In genomic region chr3:40491742-40492141, GRCm38 (mm10) we compare ENCODE assay signal across 15 mouse cellular contexts. TPM values are rescaled to one million over a fixed set of nuclear protein-coding genes. Genes with fewer than 3 reads are reported as not detected.
DNase-seq lines count a peak whose midpoint lies in the region; ATAC-seq and TF ChIP-seq lines count a peak whose summit lies in the region.
"Had no signal": no experiment of that assay in that cellular context is flagged by ENCODE, and none has a peak within 500 bp of the region (broad histone marks: within the 10 kb centered on the region; RNA-seq: fewer than 3 reads in every experiment).

No protein-coding gene starts in this region.

- DNase-seq in kidney, adult 2 months = no peak
- DNase-seq in testis, postnatal 10 days (ENCODE audit: low spot score) = no peak
- DNase-seq in Patski (ENCODE audit: low read depth, low spot score) = no peak
- DNase-seq in testis, postnatal 14 days (ENCODE audit: low spot score) = peak; percentile 11
- DNase-seq in gastrocnemius, postnatal 10 days = no peak
- DNase-seq: adrenal gland, postnatal 14 days; cerebellum, adult 2 months; heart, adult 18-20 months; kidney, postnatal 10 days; liver, embryonic 13.5 days; right cerebral cortex, postnatal 14 days had no signal

- CTCF ChIA-PET in Patski (lab: Charles Lee) = no interaction called here

- no peaks in the 10 kb centered on the region for H3K27me3 ChIP-seq in kidney, adult 2 months (replicated peaks; ENCODE audit: control insufficient read depth, insufficient read depth, low read length)
- no peaks in the 10 kb centered on the region for H3K27me3 ChIP-seq in kidney, embryonic 15.5 days
- no peaks in the 10 kb centered on the region for H3K27me3 ChIP-seq in testis, adult 2 months (ENCODE audit: control insufficient read depth, insufficient read depth, low read length)
- no peaks in the 10 kb centered on the region for H3K27me3 ChIP-seq in Patski
- H3K27me3 ChIP-seq: hindbrain, embryonic 13.5 days; liver, embryonic 13.5 days; neural tube, embryonic 12.5 days had no signal

- in situ Hi-C loops in Patski (cut with MboI; ENCODE audit: low pct_unique_long_range_greater_than_20kb) = no loop called here

- TF ChIP-seq CTCF in kidney, adult 2 months (conservative IDR thresholded peaks at IDR 0.05; ENCODE audit: insufficient read depth, insufficient read length, low read depth, low read length) = 0 out of 2 replicates have a peak, but pooled peaks have one; percentile 17
- TF ChIP-seq CTCF in testis, adult 2 months (IDR thresholded peaks at IDR 0.05; ENCODE audit: control insufficient read depth, insufficient read depth, insufficient replicate concordance, low read depth, low read length) = peak; percentile 74
- peak; percentile 76 for TF ChIP-seq CTCF in Patski (IDR thresholded peaks at IDR 0.05)

- H3K4me2 ChIP-seq in kidney, embryonic 15.5 days = no peak overlapping the region
- H3K4me2 ChIP-seq: hindbrain, embryonic 13.5 days; liver, embryonic 13.5 days; neural tube, embryonic 12.5 days had no signal

- no peaks in the 10 kb centered on the region for H3K9me3 ChIP-seq in kidney, embryonic 15.5 days (replicated peaks)
- H3K9me3 ChIP-seq: liver, embryonic 13.5 days; neural tube, embryonic 12.5 days had no signal

- H3K9ac ChIP-seq in kidney, embryonic 15.5 days = no peak overlapping the region
- H3K9ac ChIP-seq: hindbrain, embryonic 13.5 days; liver, embryonic 13.5 days; neural tube, embryonic 12.5 days had no signal

- no peak overlapping the region for H3K27ac ChIP-seq in kidney, adult 2 months (ENCODE audit: insufficient read depth, low read depth, low read length)
- H3K27ac ChIP-seq in kidney, embryonic 15.5 days = no peak overlapping the region
- no peak overlapping the region for H3K27ac ChIP-seq in testis, adult 2 months (ENCODE audit: control insufficient read depth, insufficient read depth, low read depth, low read length)
- H3K27ac ChIP-seq: hindbrain, embryonic 13.5 days; liver, embryonic 13.5 days; neural tube, embryonic 12.5 days had no signal

- TF ChIP-seq POLR2A in kidney, adult 2 months (IDR thresholded peaks at IDR 0.05; ENCODE audit: low read depth, low read length) = no peak
- no peak for TF ChIP-seq POLR2A in testis, adult 2 months (IDR thresholded peaks at IDR 0.05; ENCODE audit: control insufficient read depth, low read depth, low read length)

- H3K4me1 ChIP-seq in kidney, adult 2 months (ENCODE audit: control insufficient read depth, insufficient read depth, low read length) = no peaks in the 10 kb centered on the region
- no peaks in the 10 kb centered on the region for H3K4me1 ChIP-seq in kidney, embryonic 15.5 days
- no peaks in the 10 kb centered on the region for H3K4me1 ChIP-seq in testis, adult 2 months (ENCODE audit: control insufficient read depth, insufficient read depth, low read length)
- H3K4me1 ChIP-seq: hindbrain, embryonic 13.5 days; liver, embryonic 13.5 days; neural tube, embryonic 12.5 days had no signal

- WGBS in kidney, adult 2 months = 92% methylated on average over 3 of the region's 3 CpGs
- 88% methylated on average over 3 of the region's 3 CpGs for WGBS in kidney, embryonic 15.5 days

- POLR2A ChIA-PET in Patski (lab: Charles Lee) = no interaction called here

- ATAC-seq in kidney, embryonic 15.5 days (replicated peaks; ENCODE audit: low FRiP score) = no peak
- ATAC-seq in Patski = no peak

- no peak overlapping the region for H3K4me3 ChIP-seq in kidney, adult 2 months (ENCODE audit: insufficient read depth, low read depth, low read length)
- H3K4me3 ChIP-seq in kidney, embryonic 15.5 days (replicated peaks) = no peak overlapping the region
- no peak overlapping the region for H3K4me3 ChIP-seq in testis, adult 2 months (ENCODE audit: control insufficient read depth, low read depth, low read length)
- H3K4me3 ChIP-seq: hindbrain, embryonic 13.5 days; liver, embryonic 13.5 days; neural tube, embryonic 12.5 days had no signal

- H3K36me3 ChIP-seq in kidney, adult 2 months (ENCODE audit: control insufficient read depth, insufficient read depth, low read length) = no peaks in the 10 kb centered on the region
- H3K36me3 ChIP-seq in kidney, embryonic 15.5 days = no peaks in the 10 kb centered on the region
- no peaks in the 10 kb centered on the region for H3K36me3 ChIP-seq in testis, adult 2 months (ENCODE audit: control insufficient read depth, insufficient read depth, low read length)
- H3K36me3 ChIP-seq: hindbrain, embryonic 13.5 days; liver, embryonic 13.5 days; neural tube, embryonic 12.5 days had no signal

RNA-seq across cellular contexts. Expression of gene Intu, which starts 39.3 kb away (rescaled TPM):
- 3.6 and 4.0 TPM in 2 replicates for polyA plus RNA-seq in kidney, adult 2 months (2012; rRNA removed)
- polyA plus RNA-seq in kidney, embryonic 15.5 days (2015; fragmentation: Nextera tagmentation; extraction: Ambion mirVana) = 3.4 TPM in 2 replicates
- 2.2 and 2.5 TPM in 2 replicates for polyA plus RNA-seq in testis, adult 2 months (2012; rRNA removed)
- 12.6 TPM for polyA plus RNA-seq in Patski (2021)
- total RNA-seq in gastrocnemius, postnatal 10 days (2021) = 1 to 10 TPM; 1.3 to 1.9 TPM

Comparison
In these comparisons a context has a peak if more than half of its experiments do, and no peak if none do; other contexts are left out.
1. CTCF ChIP-seq: peak in every context shown above with its lines; median percentile 76 in Patski; 74 in testis, adult 2 months; 17 in kidney, adult 2 months.